Mouse (Mus musculus) liver, embryonic 15.5 days (tissue): ENCODE results near the gene Dhx8. TPM values are rescaled to one million over a fixed set of nuclear protein-coding genes. Genes with fewer than 3 reads are reported as not detected.

ENCODE experiments used
- ATAC-seq: fragments of 200-750 bp; cut with Nextera tagmentation; 2 replicates; pipeline ENCODE4 v1.8.0; 2017; ENCODE audit warnings: moderate number of reproducible peaks, mild to moderate bottlenecking, moderate library complexity; ENCODE audit not compliant: insufficient read depth
- H3K27ac ChIP-seq: fragments of 300-500 bp; sonication (generic); replicated peaks from 2 replicates; pipeline ENCODE4 v1.5.1; 2015; ENCODE audit warnings: mild to moderate bottlenecking, inconsistent platforms
- H3K27me3 ChIP-seq: fragments of 300-500 bp; sonication (generic); 2 replicates; pipeline ENCODE4 v1.6.1; 2015; ENCODE audit warnings: mild to moderate bottlenecking, inconsistent platforms
- H3K36me3 ChIP-seq: fragments of 300-500 bp; sonication (generic); replicated peaks from 2 replicates; pipeline ENCODE4 v1.6.1; 2015; ENCODE audit warnings: moderate library complexity, mild to moderate bottlenecking, inconsistent platforms
- H3K4me1 ChIP-seq: fragments of 300-500 bp; sonication (generic); replicated peaks from 2 replicates; pipeline ENCODE4 v1.6.1; 2015; ENCODE audit warnings: inconsistent platforms
- H3K4me2 ChIP-seq: fragments of 300-500 bp; sonication (generic); 2 replicates; pipeline ENCODE4 v1.6.1; 2015; ENCODE audit warnings: moderate library complexity, mild to moderate bottlenecking, inconsistent platforms
- H3K4me3 ChIP-seq: fragments of 300-500 bp; sonication (generic); replicated peaks from 2 replicates; pipeline ENCODE4 v1.5.1; 2015; ENCODE audit warnings: mild to moderate bottlenecking, inconsistent platforms
- H3K9ac ChIP-seq: fragments of 300-500 bp; sonication (generic); 2 replicates; pipeline ENCODE4 v1.6.1; 2015; ENCODE audit warnings: moderate library complexity, mild to moderate bottlenecking, inconsistent platforms
- H3K9me3 ChIP-seq: fragments of 300-500 bp; sonication (generic); replicated peaks from 2 replicates; pipeline ENCODE4 v1.6.1; 2016; ENCODE audit warnings: inconsistent platforms
- whole genome bisulfite sequencing: fragments of 180-500 bp; shearing (Covaris S2); methylation state at CpG from one replicate; pipeline ENCODE4 v1.1.7; 2015; ENCODE audit warnings: mixed read lengths; ENCODE audit not compliant: insufficient replicate concordance; 5-methylcytosine and 5-hydroxymethylcytosine counted together
- polyA plus RNA-seq: library from polyadenylated mRNA; unstranded; fragments of >200 nt; fragmentation: Nextera tagmentation; extraction: Ambion mirVana; gene quantifications from 2 replicates; pipeline ENCODE4 v1.2.1, GENCODE M21; 2015

Gene Dhx8
- polyA plus RNA-seq, 1 experiment from 2014 or later = 14.8 TPM

GRCm38 (mm10) chr11:101783584-101783983 is 50.9 kb downstream of the Dhx8 start:
- no peaks in the 10 kb centered on the region for H3K9me3 ChIP-seq
- H3K27me3 ChIP-seq = peaks cover 95% of the 10 kb centered on the region
- no peak overlapping the region for H3K9ac ChIP-seq
- 24% methylated on average over 9 of the region's 9 CpGs for WGBS
- no peak overlapping the region for H3K4me3 ChIP-seq
- H3K4me1 ChIP-seq = peaks cover 16% of the 10 kb centered on the region
- H3K27ac ChIP-seq = no peak overlapping the region
- H3K36me3 ChIP-seq = no peaks in the 10 kb centered on the region
- H3K4me2 ChIP-seq = no peak overlapping the region
- no peak for ATAC-seq

GRCm38 (mm10) chr11:101784072-101784471 is 51.4 kb downstream of the Dhx8 start:
- Histone ChIP-seq H3K9ac (no peak overlapping the region), H3K36me3 (no peaks in the 10 kb centered on the region), H3K27ac (no peak overlapping the region), H3K27me3 (peaks cover 97% of the 10 kb centered on the region), H3K4me1 (peaks cover 16% of the 10 kb centered on the region), H3K9me3 (no peaks in the 10 kb centered on the region), H3K4me3 (peak overlapping the region; percentile 51), H3K4me2 (peak overlapping the region; percentile 72)
- ATAC-seq = no peak
- WGBS = 4% methylated on average over 19 of the region's 19 CpGs

- H3K27ac ChIP-seq = no peak overlapping the region
- ATAC-seq = peak; percentile 29; the same call in 1 of the 2 replicates
- under 1% methylated on average over 63 of the region's 67 CpGs for WGBS
- peaks cover 16% of the 10 kb centered on the region for H3K4me1 ChIP-seq
- H3K4me3 ChIP-seq = peak overlapping the region; percentile 51
- peaks cover 100% of the 10 kb centered on the region for H3K27me3 ChIP-seq
- H3K4me2 ChIP-seq = peak overlapping the region; percentile 72
- H3K9me3 ChIP-seq = no peaks in the 10 kb centered on the region
- no peaks in the 10 kb centered on the region for H3K36me3 ChIP-seq
- H3K9ac ChIP-seq = no peak overlapping the region
Observed at GRCm38 (mm10) chr11:101784488-101785142, 51.9 kb downstream of the Dhx8 start.

DNA sequence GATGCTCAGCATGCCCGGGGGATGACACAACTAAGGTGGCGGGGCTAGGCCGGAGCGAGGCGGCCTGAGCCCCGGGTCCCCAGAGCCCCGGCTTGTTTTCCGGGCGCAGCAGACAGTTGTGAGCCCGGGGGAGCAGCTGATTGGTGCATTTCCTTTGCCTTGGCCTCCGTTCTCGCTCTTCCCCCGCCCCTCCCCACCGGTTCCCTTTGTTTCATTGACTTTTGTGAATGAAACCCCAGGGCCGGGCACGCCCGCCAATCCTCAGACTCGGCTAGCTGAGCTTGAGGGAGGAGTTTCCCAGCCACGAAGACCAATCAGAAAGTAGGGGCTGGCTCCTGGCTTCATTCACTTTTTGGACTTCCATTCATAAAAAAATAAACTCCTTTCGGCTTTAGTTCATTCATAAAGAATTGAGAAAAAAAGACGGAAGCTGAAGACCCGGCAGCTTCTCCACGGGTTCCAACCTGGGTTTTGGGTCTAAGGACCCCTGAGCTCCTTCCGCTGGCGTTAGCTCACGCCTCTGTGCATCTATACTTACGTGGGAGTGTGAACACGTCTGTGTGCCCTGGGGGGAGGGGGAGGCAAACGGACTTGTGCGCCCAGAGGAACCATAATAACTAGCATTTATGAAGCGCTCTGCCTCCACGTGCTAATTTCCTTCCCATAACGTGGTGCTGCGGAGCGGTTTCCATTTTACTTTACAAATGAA is 52.6 kb downstream of the Dhx8 start, which contains the start of gene Etv4:
TSS of gene Etv4 (minus strand) at position 229 of the 709 bp plus-strand sequence.
- WGBS = under 1% methylated on average over 35 of the region's 35 CpGs
- Histone ChIP-seq H3K27me3 (peaks cover 95% of the 10 kb centered on the region), H3K27ac (no peak within 1 kb of the TSS), H3K4me3 (peak within 1 kb of the TSS; percentile 51), H3K9ac (no peak within 1 kb of the TSS), H3K9me3 (no peaks in the 10 kb centered on the region), H3K4me1 (peaks cover 16% of the 10 kb centered on the region), H3K4me2 (peak within 1 kb of the TSS; percentile 72), H3K36me3 (no peaks in the 10 kb centered on the region)
- peak; percentile 70 for ATAC-seq

DNA sequence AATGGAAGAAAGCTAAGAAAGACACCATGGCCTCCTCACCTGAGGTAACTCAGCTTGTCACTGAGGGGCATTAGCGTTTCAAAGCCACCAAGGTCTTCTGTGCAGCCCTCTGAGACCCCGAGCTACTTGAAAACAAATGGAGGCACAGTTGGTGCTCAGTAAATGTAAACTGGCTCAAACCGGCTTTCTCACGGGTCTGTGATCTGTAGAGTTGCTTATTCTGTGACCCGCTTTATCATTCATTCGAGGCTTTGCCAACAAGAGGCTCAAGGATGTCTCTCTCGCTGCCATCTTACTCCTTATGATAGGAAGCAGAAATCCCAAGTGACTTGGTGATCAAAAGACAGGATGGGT is 53.1 kb downstream of the Dhx8 start:
- Histone ChIP-seq H3K4me2 (peak overlapping the region; percentile 72), H3K9me3 (no peaks in the 10 kb centered on the region), H3K4me1 (peaks cover 19% of the 10 kb centered on the region), H3K9ac (no peak overlapping the region), H3K4me3 (peak overlapping the region; percentile 51), H3K27ac (no peak overlapping the region), H3K27me3 (peaks cover 90% of the 10 kb centered on the region), H3K36me3 (no peaks in the 10 kb centered on the region)
- no peak for ATAC-seq
- whole genome bisulfite sequencing = 7% methylated on average over 7 of the region's 7 CpGs

GRCm38 (mm10) chr11:101786651-101787050 is 53.9 kb downstream of the Dhx8 start:
- H3K36me3 ChIP-seq = no peaks in the 10 kb centered on the region
- no peak for ATAC-seq

DNA sequence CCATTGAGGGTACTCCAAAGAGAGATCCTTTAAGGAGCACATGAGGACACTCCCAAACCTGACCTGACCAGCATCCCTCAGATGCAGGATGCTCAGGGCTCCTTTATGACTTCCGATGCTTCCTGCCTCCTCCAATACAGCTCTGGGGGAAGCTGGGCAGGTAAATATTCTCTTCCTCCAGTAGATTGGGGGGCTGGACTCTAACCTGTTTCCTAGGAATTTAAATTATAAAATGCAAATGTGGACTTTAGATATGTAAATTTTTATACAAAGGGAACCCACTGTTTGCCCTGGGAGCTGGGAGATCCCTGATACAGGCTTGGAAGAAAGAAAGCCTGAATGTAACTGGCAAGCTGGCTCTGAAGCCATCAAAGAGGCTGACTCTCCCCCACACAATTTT is 54.7 kb downstream of the Dhx8 start:
- no peak for ATAC-seq

More at GRCm38 (mm10) chr11:101786651-101787050, 53.9 kb downstream of the Dhx8 start:
- Histone ChIP-seq H3K27ac (no peak overlapping the region), H3K9me3 (no peaks in the 10 kb centered on the region), H3K9ac (no peak overlapping the region), H3K4me3 (no peak overlapping the region), H3K4me1 (peaks cover 19% of the 10 kb centered on the region), H3K4me2 (no peak overlapping the region), H3K27me3 (peaks cover 82% of the 10 kb centered on the region)
- WGBS = 53% methylated on average over 7 of the region's 7 CpGs

DNA sequence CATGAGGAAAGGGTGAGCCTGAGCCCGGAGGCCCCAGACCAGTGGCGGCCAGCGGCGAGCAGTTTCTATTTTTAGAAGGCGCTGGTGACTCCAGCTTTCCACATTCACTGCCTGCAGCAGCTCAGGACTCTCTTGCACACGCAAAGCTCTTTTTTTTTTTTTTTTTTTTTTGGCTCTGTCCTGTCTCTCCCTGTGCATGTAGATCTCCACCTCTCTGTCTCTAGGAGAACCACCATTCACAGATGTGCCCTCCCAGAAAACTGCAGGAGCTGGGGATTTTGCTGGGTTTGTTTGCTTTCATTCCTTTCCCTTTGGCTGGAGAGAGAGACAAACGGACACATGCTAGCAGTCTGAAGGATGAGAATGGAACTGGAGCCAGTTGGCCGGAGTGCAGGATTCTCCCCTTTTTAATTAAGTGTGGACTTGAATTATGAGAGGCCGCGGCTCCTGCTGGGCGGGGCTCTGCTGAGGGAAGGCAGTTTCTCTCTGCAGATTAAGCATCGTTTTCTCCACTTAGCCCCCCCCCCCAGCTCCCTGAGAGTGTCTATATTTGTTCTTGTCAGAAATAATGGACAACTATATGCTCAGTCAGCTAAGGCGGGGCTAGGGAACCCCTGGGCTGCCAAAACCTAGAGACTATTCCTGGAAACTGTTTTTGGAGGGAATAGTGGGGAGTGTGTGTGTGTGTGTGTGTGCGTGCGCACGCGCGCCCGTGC is 58.2 kb downstream of the Dhx8 start:
- H3K4me2 ChIP-seq = no peak overlapping the region
- ATAC-seq = no peak

More for the DNA sequence above, 54.7 kb downstream of the Dhx8 start:
- Histone ChIP-seq H3K9ac (no peak overlapping the region), H3K4me1 (peaks cover 19% of the 10 kb centered on the region), H3K27me3 (peaks cover 74% of the 10 kb centered on the region), H3K27ac (no peak overlapping the region), H3K4me2 (no peak overlapping the region), H3K4me3 (no peak overlapping the region), H3K9me3 (no peaks in the 10 kb centered on the region), H3K36me3 (no peaks in the 10 kb centered on the region)
- WGBS = 68% methylated on average over 1 of the region's 1 CpGs

GRCm38 (mm10) chr11:101797355-101797754 is 64.6 kb downstream of the Dhx8 start:
- no peak overlapping the region for H3K27ac ChIP-seq
- no peaks in the 10 kb centered on the region for H3K36me3 ChIP-seq
- WGBS = 63% methylated on average over 2 of the region's 2 CpGs
- no peak overlapping the region for H3K4me3 ChIP-seq
- H3K4me2 ChIP-seq = no peak overlapping the region
- no peaks in the 10 kb centered on the region for H3K9me3 ChIP-seq
- ATAC-seq = no peak
- no peak overlapping the region for H3K9ac ChIP-seq
- H3K27me3 ChIP-seq = peaks cover 11% of the 10 kb centered on the region
- H3K4me1 ChIP-seq = no peaks in the 10 kb centered on the region

More for the DNA sequence above, 58.2 kb downstream of the Dhx8 start:
- Histone ChIP-seq H3K27me3 (peaks cover 38% of the 10 kb centered on the region), H3K9me3 (no peaks in the 10 kb centered on the region), H3K4me1 (0 out of 2 replicates have a peak, but pooled peaks cover 3% of the 10 kb centered on the region), H3K27ac (no peak overlapping the region), H3K9ac (no peak overlapping the region), H3K4me3 (no peak overlapping the region), H3K36me3 (no peaks in the 10 kb centered on the region)
- 34% methylated on average over 19 of the region's 19 CpGs for WGBS

DNA sequence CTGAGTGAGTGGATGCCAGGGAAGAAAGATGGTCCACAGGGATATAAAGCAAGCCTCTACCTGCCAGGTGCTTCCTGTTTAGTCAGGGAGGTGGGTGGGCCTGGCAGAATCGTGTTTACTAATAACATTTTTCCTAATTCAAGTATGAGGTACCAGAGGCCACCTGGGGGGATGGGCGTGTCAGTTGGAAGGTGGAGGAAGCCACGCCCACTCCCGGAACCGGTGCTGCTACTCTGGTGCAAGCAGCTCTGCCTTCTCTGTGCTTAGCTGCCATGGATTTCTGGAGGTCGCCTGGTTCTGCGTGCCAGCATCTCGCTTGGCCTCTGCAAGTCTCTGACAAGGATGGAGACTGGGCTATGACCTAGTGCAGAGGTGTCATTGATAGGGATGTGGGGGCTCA is 65.4 kb downstream of the Dhx8 start:
- no peaks in the 10 kb centered on the region for H3K9me3 ChIP-seq
- H3K27me3 ChIP-seq = peaks cover 16% of the 10 kb centered on the region
- H3K4me3 ChIP-seq = no peak overlapping the region
- no peak overlapping the region for H3K9ac ChIP-seq
- no peak overlapping the region for H3K27ac ChIP-seq
- no peaks in the 10 kb centered on the region for H3K36me3 ChIP-seq
- no peak overlapping the region for H3K4me2 ChIP-seq
- H3K4me1 ChIP-seq = no peaks in the 10 kb centered on the region
- no peak for ATAC-seq
- 29% methylated on average over 8 of the region's 8 CpGs for WGBS

DNA sequence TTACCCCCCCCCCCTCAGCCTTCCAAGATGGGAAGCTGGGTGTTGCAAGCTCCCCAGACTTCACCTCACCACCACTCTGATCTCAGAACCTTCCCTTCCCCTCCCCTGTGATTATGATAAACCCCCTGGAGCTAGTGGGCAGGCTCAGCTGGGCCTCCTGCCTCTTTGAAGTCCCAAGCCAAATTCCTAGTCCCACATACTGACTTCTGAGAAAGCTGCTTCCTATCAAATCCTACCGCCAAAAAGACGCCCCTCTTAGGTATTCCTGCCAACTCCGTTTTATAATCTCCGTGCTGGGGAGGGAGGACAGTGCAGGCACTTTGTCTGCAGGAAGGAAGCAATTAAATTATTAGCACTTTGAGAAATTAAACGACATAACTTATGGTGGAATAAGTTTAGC is 68.7 kb downstream of the Dhx8 start:
- no peaks in the 10 kb centered on the region for H3K4me1 ChIP-seq
- H3K9me3 ChIP-seq = no peaks in the 10 kb centered on the region
- WGBS = 21% methylated on average over 5 of the region's 5 CpGs
- H3K36me3 ChIP-seq = no peaks in the 10 kb centered on the region
- ATAC-seq = no peak
- no peak overlapping the region for H3K27ac ChIP-seq
- no peak overlapping the region for H3K4me3 ChIP-seq
- H3K27me3 ChIP-seq = peaks cover 16% of the 10 kb centered on the region
- no peak overlapping the region for H3K9ac ChIP-seq
- H3K4me2 ChIP-seq = no peak overlapping the region
